Mouse (Mus musculus) frontal cortex, adult (tissue): ENCODE data around the gene Arl3.
A peak's percentile ranks its signal among the peaks of the same experiment; 100 is the strongest.

Experiments used
- ATAC-seq: cut with Nextera tagmentation; 2 replicates; pipeline ENCODE4 v1.9.2; 2017; ENCODE audit warnings: mild to moderate bottlenecking, moderate library complexity, mixed read lengths; ENCODE audit not compliant: low TSS enrichment

Gene Arl3

DNA sequence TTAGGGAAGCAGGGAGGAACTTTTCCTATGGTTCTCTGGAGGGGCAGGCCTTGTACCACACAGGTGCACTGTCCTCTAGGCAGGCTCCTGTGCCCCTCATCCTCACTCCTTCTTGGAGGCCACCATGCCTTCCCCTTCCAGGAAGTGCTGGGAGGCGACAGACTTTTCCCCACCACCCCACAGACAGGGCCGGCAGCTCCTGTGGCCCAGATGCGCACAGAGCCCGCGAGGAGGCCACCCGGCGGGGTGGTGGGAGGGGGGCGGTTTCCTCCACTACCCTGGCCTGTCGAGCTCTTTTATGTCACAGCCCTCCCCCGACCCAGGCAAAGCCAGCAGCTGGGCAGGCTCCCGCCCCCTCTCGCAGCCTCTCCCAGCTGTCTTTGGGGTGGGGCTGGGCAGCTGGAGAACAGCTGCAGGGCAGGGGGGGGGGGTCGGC lies 54.6 kb downstream of the Arl3 start:
- ATAC-seq, result no peak

DNA sequence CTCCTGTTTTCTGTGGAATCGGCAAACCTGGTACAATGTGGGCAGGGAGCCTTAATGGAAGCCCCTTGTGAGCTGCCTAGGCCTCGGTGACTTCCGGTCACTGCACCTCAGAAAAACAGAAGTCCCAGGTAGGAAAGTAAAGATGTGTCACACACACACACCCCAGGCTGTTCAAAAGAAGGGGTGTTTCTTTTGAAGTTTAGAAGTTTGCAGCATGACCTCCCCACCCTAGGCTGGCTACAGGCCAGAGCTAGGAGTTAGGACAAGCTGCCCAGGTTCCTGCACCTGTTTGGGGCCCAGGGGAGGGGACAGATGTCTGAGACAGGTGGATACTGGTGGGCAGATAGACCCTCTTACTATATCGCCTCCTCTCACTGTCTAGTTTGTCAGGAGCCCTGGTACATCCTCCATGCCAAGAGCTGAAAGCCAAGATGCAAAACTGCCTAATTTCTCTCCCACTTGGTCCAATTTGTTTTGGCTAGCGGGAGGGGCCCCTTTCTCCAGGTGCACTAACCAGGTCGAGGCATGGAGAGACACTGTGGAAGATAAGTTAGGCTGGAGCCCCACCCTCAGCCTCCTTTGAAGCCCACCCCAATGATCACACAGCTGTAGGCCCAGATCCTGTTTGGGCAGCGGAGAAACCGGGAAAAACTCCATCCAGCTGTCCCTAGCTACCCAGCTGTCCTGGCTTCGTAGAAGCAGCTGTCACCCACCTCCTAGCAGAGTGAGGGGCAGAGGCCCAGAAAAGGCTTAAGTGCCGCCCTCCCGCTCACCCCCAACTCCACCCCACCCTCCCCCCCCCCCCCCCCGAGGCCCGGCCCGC lies 55.3 kb downstream of the Arl3 start:
- ATAC-seq, result no peak

GRCm38 (mm10) chr19:46516667-46517528 lies 56.1 kb downstream of the Arl3 start:
- peak; percentile 21; the same call in 1 of the 2 replicates for ATAC-seq

- ATAC-seq, result no peak
Observed at GRCm38 (mm10) chr19:46515287-46515821, 57.6 kb downstream of the Arl3 start.

GRCm38 (mm10) chr19:46514387-46514786 lies 58.6 kb downstream of the Arl3 start:
- ATAC-seq, result no peak

DNA sequence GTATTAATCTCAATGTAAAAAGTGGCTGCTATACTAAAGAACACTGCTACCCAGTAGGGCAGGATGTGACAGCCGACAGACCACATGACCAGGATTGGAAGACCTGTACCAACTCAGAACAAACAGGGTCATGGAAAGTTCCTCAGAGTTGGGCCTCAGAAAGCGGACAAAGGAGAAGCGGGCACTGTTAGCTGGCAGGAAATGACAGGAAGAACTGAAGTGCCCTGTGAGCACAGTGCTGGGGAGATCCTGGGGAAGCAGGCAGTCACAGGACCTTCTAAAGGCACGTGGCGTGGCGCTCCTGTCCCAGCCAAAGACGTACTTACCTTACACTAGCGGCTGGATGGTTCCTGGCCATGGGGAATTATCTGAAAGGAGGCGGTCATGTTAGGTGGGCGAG lies 61.7 kb downstream of the Arl3 start:
- ATAC-seq, result no peak

DNA sequence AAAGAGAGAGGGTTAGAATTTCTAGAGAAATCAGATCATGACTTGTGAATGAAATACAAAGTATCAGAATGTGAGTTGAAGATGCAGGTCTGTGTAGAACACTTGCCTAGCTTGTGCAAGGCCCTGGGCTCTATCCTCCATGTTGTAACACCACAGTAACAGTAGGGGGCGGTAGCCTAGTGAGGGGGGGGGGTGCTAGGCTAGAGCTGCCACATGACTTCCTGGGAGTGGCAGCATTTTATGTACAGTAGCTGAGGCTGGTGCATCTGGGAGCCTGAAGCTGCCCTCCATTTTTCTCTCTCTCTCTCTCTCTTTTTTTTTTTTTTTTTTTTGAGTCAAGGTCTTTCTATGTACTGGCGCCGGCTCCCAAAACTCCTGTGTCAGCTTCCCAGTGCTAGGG lies 62.2 kb downstream of the Arl3 start:
- 0 out of 2 replicates have a peak, but pooled peaks have one; percentile 8 for ATAC-seq

- no peak for ATAC-seq
Observed at GRCm38 (mm10) chr19:46510401-46510800, 62.6 kb downstream of the Arl3 start.

DNA sequence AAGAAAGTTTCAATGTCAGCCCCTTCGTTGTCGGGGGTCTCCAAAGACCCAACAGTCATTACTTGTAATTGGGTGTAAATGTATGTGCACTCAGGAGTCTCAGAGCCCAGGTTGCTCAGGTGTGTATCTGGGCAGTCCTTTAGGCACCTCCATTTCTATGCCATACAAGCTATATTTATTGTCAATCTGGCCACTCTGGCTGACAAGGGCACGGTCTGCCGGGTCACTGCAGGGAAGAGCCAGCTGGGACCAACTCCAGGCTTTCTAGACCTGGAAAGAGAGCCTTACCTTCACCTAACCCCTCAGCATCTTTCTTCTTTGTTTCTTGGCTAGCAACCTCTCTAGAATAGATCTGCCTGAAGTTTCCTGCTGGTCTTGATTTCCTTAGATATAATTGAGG lies 63.3 kb downstream of the Arl3 start:
- no peak for ATAC-seq

DNA sequence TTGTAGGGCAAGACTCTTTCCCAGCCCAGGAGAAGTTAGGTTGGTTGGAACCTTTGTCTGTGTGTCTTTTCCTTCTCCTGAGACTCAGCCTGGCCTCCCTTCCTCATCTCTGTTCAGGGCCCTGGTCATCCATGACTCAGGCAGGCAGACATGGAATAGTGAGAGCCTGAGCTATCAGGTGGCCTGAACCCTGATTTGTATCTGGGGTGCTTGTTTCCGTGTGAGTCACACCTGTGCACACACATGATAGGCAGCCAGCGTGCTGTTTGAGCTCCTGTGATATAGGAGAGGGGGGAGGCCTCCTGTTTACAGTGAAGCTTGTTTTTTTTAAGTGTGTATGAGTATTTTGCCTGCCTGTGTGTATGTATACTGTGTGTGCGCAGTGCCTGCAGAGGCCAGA lies 63.8 kb downstream of the Arl3 start:
- ATAC-seq, result no peak

DNA sequence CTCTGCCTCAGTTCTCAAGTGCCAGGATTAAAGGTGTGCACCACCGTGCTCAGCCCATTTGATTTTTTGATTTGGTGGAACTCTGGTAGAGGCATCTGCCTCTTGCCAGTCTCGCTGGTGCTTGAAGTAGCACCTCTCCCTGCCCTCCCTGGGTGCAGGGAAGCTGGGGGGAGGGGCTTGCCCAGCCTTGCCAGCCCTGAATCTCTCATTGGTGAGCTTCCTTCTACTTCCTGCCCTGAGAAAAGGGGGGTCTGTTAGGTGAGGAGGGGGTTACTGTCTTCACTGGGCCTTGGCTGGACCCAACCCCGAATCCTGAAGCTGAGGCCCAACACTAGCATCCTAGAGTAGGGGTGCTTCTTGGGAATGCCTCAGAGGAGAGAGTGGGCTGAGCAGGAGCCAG lies 64.3 kb downstream of the Arl3 start:
- no peak for ATAC-seq

DNA sequence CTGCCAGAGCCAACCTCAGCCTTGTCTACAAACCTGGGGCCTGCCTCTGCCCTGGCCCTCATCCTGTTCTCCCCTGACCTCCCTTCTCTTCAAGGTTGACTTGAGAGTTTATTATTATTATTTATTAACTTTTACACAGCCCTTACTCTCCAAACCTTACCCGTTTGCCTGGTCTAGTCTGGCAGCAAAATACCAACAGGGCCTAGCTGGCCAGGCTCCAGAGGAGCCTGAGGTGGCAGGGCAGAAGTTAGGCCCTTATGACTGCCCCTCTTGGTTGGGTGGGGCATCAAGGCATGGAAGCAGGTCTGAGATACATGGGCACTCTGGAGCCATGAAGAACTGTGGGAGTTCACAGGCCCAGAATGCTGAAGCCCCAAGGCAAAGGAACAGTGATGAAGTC lies 65.2 kb downstream of the Arl3 start:
- ATAC-seq, result no peak

DNA sequence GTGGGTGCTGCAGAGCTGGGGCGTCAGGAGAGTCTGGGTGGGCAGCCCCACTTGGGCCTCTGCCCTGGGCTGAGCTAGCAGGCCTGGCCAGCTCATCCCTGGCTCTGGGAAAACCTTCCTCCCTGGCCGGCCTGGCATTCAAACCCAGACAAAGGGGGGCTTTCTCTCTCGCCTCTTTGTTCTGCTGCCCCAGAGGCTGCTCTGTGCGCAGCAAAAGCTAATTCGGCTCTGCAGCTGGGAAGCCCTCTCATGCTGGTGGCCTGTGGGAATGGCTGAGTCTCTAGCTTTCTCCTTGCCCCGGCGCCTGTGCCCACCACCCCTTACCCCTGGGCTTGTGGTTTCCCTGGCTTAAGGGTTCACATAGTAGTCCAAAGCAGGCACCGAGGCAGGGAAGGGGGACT lies 65.8 kb downstream of the Arl3 start:
- ATAC-seq, result no peak

GRCm38 (mm10) chr19:46506372-46506717 lies 66.7 kb downstream of the Arl3 start:
- ATAC-seq, result no peak

DNA sequence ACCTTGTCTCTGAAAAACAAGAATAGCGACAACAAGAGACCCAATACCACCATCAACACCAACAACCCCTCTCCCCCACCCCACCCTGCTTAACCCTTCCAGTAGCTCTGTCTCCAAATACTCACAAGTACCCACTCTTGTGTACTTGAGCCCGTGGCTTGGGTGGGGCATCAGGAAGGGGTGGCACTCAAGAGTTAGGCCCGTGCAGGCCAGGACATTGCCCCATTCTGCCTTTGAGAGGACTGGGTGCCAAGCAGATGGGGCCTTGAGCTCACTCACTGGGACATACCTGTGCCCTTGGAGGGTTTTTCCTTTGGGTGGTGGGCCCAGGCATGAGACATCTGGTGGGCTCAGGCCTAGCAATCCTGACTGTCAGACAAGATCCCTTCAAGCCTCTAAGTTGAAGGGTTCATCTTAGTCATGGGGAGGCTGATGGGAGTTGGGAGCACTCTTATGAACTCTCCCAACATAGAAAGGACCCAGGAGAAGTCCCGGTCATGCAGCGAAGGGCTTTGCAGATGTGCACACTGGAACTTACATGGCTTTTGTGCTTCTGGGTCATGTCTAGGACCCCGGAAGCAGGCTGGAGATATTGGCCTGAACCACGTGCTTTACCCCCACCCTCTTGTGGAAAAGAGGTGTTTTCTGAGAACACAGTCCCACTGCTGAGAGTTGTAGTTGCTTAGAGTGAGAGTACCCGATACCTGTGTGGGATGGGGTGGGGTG lies 67.2 kb downstream of the Arl3 start:
- no peak for ATAC-seq

DNA sequence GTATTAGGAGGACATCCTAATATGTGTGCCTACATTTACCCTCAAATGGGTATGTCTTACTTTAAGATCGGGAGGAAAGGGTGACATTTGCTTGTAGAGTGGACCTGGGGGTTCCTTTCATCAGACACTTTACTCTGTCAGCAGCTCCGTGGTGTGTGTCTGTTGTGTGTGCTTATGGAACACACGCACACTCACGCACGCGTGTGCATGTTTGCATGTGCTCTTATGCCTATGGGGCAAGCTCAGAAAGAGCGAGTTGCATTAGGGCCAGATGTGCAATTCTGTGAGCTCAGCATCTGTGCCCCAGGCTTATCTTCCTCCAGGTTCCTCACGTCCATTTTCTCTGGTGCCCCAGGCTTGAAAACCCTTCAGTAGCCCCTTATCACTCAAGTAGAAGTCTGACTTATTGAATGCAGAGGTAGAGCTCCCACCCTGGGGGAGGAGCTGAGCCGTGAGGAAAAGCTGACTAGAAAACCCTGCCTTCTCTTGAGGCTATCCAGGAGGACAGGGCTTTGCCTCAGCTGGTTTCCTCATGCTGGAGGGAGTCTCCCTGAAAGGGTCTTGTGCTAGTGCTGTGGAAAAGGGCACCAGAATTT lies 68.1 kb downstream of the Arl3 start:
- no peak for ATAC-seq

GRCm38 (mm10) chr19:46504085-46504552 lies 68.9 kb downstream of the Arl3 start:
- no peak for ATAC-seq

- ATAC-seq, result no peak
Observed at GRCm38 (mm10) chr19:46503351-46504084, 69.5 kb downstream of the Arl3 start.

DNA sequence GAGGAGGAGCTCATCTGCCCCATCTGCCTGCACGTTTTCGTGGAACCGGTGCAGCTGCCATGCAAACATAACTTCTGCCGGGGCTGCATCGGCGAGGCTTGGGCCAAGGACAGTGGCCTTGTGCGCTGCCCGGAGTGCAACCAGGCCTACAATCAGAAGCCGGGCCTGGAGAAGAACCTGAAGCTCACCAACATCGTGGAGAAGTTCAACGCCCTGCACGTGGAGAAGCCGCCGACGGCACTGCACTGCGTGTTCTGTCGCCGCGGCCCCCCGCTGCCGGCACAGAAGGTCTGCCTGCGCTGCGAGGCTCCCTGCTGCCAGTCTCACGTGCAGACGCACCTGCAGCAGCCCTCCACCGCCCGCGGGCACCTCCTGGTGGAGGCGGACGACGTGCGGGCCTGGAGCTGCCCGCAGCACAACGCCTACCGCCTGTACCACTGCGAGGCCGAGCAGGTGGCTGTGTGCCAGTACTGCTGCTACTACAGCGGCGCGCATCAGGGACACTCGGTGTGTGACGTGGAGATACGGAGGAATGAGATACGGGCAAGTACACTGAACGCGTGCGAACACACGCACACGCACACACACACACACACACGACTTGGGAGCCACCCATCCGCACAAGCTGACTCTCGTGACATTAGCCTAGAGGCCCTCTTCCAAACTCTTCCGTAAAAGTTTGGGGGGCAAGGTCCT lies 70.4 kb downstream of the Arl3 start:
- peak; percentile 21 for ATAC-seq

- ATAC-seq, result peak; percentile 26; the same call in 1 of the 2 replicates
Observed at GRCm38 (mm10) chr19:46502069-46502455, 70.9 kb downstream of the Arl3 start.
